11 mouse cellular contexts compared by ENCODE assay signal in genomic region chr3:129680258-129680657, GRCm38 (mm10).
A peak's percentile ranks its signal among the peaks of the same experiment; 100 is the strongest.
DNase-seq lines count a peak whose midpoint lies in the region; ATAC-seq and TF ChIP-seq lines count a peak whose summit lies in the region.
"Had no signal": no experiment of that assay in that cellular context is flagged by ENCODE, and none has a peak within 500 bp of the region (broad histone marks: within the 10 kb centered on the region; RNA-seq: fewer than 3 reads in every experiment).

No protein-coding gene starts in this region.

- H3K4me1 ChIP-seq in cerebellum, adult 2 months (ENCODE audit: control insufficient read depth, insufficient read depth, low read length): no peaks in the 10 kb centered on the region
- H3K4me1 ChIP-seq in kidney, embryonic 15.5 days: 0 out of 2 replicates have a peak, but pooled peaks cover 7% of the 10 kb centered on the region
- H3K4me1 ChIP-seq: heart, embryonic 13.5 days had no signal

- no peak overlapping the region for H3K4me3 ChIP-seq in cerebellum, adult 2 months (replicated peaks; ENCODE audit: insufficient read depth, low read depth, low read length)
- no peak overlapping the region for H3K4me3 ChIP-seq in kidney, embryonic 15.5 days (replicated peaks)
- H3K4me3 ChIP-seq: heart, embryonic 13.5 days had no signal

- no peaks in the 10 kb centered on the region for H3K36me3 ChIP-seq in kidney, embryonic 15.5 days

- no peak for TF ChIP-seq POLR2A in cerebellum, adult 2 months (IDR thresholded peaks at IDR 0.05; ENCODE audit: borderline replicate concordance, insufficient read depth, low read length)
- no peak for TF ChIP-seq POLR2A in brain, embryonic 14.5 days (IDR thresholded peaks at IDR 0.05; ENCODE audit: borderline replicate concordance, extremely low read depth, insufficient read depth, insufficient read length, poor library complexity, severe bottlenecking)

- DNase-seq in cerebellum, adult 2 months: peak in 1 of 2 experiments; percentile 21
- no peak for DNase-seq in cerebellum, postnatal 4 days (ENCODE audit: low spot score in 2 of 2)
- peak; percentile 32 for DNase-seq in kidney, postnatal 10 days
- peak; percentile 37 for DNase-seq in brain, embryonic 14.5 days (ENCODE audit: low read depth)
- peak; percentile 23 for DNase-seq in heart, postnatal 4 days
- DNase-seq in thymus, postnatal 36 days: no peak
- DNase-seq in thymus, postnatal 10 days (ENCODE audit: low spot score in 2 of 2): no peak
- DNase-seq: retina, postnatal 1 day had no signal

- TF ChIP-seq CTCF in cerebellum, adult 2 months (IDR thresholded peaks at IDR 0.05; ENCODE audit: borderline replicate concordance, insufficient read depth, low read depth, low read length): 0 out of 2 replicates have a peak, but pooled peaks have one; percentile 24
- TF ChIP-seq CTCF in brain, embryonic 14.5 days (IDR thresholded peaks at IDR 0.05; ENCODE audit: borderline replicate concordance, extremely low read depth, insufficient read depth, insufficient read length): peak; percentile 28; the same call in 1 of the 2 replicates

- no peaks in the 10 kb centered on the region for H3K9me3 ChIP-seq in kidney, embryonic 15.5 days (replicated peaks)
- H3K9me3 ChIP-seq: heart, embryonic 13.5 days had no signal

- WGBS in cerebellum, adult 2 months: 20% methylated on average over 5 of the region's 5 CpGs
- 48% methylated on average over 5 of the region's 5 CpGs for WGBS in kidney, embryonic 15.5 days

- H3K27me3 ChIP-seq in cerebellum, adult 2 months (ENCODE audit: control insufficient read depth, insufficient read depth, low read length): no peaks in the 10 kb centered on the region
- H3K27me3 ChIP-seq in kidney, embryonic 15.5 days: no peaks in the 10 kb centered on the region
- H3K27me3 ChIP-seq: heart, embryonic 13.5 days had no signal

- ATAC-seq in kidney, embryonic 15.5 days (replicated peaks; ENCODE audit: low FRiP score): no peak; the same call in 1 of the 2 replicates
- ATAC-seq: midbrain, embryonic 16.5 days had no signal

- no peak overlapping the region for H3K4me2 ChIP-seq in kidney, embryonic 15.5 days
- H3K4me2 ChIP-seq: heart, embryonic 13.5 days had no signal

- no peak overlapping the region for H3K9ac ChIP-seq in kidney, embryonic 15.5 days
- H3K9ac ChIP-seq: heart, embryonic 13.5 days had no signal

- H3K27ac ChIP-seq in cerebellum, adult 2 months (ENCODE audit: insufficient read depth, low read length): no peak overlapping the region
- H3K27ac ChIP-seq in kidney, embryonic 15.5 days: no peak overlapping the region
- H3K27ac ChIP-seq: heart, embryonic 13.5 days had no signal

Comparison
In these comparisons a context has a peak if more than half of its experiments do, and no peak if none do; other contexts are left out.
1. DNase-seq: peak in kidney, postnatal 10 days (single experiment), brain, embryonic 14.5 days (single experiment) and heart, postnatal 4 days (single experiment); none in cerebellum, postnatal 4 days (0 of 2), thymus, postnatal 36 days (0 of 2) and thymus, postnatal 10 days (0 of 2).